Mouse (Mus musculus): Measurements from ENCODE around the gene Ccr1. TPM values are rescaled to one million over a fixed set of nuclear protein-coding genes. Genes with fewer than 3 reads are reported as not detected.

Ccr1 gene
- polyA plus RNA-seq, 1 experiment, result 0.06 TPM

GRCm38 (mm10) chr9:123940168-123940567 is 28.3 kb downstream of the Ccr1 start:
- TF ChIP-seq CTCF (IDR thresholded peaks at IDR 0.05; ENCODE audit: control insufficient read depth, insufficient read depth, insufficient replicate concordance, low read depth, low read length) (no peak), POLR2A (IDR thresholded peaks at IDR 0.05; ENCODE audit: control insufficient read depth, low read depth, low read length) (no peak)
- Histone ChIP-seq H3K4me3 (ENCODE audit: control insufficient read depth, low read depth, low read length) (no peak overlapping the region), H3K4me1 (ENCODE audit: control insufficient read depth, insufficient read depth, low read length) (no peaks in the 10 kb centered on the region), H3K27me3 (ENCODE audit: control insufficient read depth, insufficient read depth, low read length) (no peaks in the 10 kb centered on the region), H3K27ac (ENCODE audit: control insufficient read depth, insufficient read depth, low read depth, low read length) (no peak overlapping the region), H3K36me3 (ENCODE audit: control insufficient read depth, insufficient read depth, low read length) (no peaks in the 10 kb centered on the region)

- no peak overlapping the region for H3K4me3 ChIP-seq (ENCODE audit: control insufficient read depth, low read depth, low read length)
- no peaks in the 10 kb centered on the region for H3K4me1 ChIP-seq (ENCODE audit: control insufficient read depth, insufficient read depth, low read length)
- H3K36me3 ChIP-seq (ENCODE audit: control insufficient read depth, insufficient read depth, low read length), result no peaks in the 10 kb centered on the region
- no peaks in the 10 kb centered on the region for H3K27me3 ChIP-seq (ENCODE audit: control insufficient read depth, insufficient read depth, low read length)
- TF ChIP-seq CTCF (IDR thresholded peaks at IDR 0.05; ENCODE audit: control insufficient read depth, insufficient read depth, insufficient replicate concordance, low read depth, low read length), result no peak
- no peak overlapping the region for H3K27ac ChIP-seq (ENCODE audit: control insufficient read depth, insufficient read depth, low read depth, low read length)
These were observed 30.5 kb downstream of the Ccr1 start for GRCm38 (mm10) chr9:123937989-123938388.

- Histone ChIP-seq H3K4me1 (ENCODE audit: control insufficient read depth, insufficient read depth, low read length) (no peaks in the 10 kb centered on the region), H3K27me3 (ENCODE audit: control insufficient read depth, insufficient read depth, low read length) (no peaks in the 10 kb centered on the region), H3K4me3 (ENCODE audit: control insufficient read depth, low read depth, low read length) (no peak overlapping the region), H3K27ac (ENCODE audit: control insufficient read depth, insufficient read depth, low read depth, low read length) (no peak overlapping the region), H3K36me3 (ENCODE audit: control insufficient read depth, insufficient read depth, low read length) (no peaks in the 10 kb centered on the region)
- TF ChIP-seq CTCF (IDR thresholded peaks at IDR 0.05; ENCODE audit: control insufficient read depth, insufficient read depth, insufficient replicate concordance, low read depth, low read length), result no peak
- no peak for TF ChIP-seq POLR2A (IDR thresholded peaks at IDR 0.05; ENCODE audit: control insufficient read depth, low read depth, low read length)
These were observed 31.8 kb downstream of the Ccr1 start for GRCm38 (mm10) chr9:123936604-123937280.

- Histone ChIP-seq H3K4me1 (ENCODE audit: control insufficient read depth, insufficient read depth, low read length) (no peaks in the 10 kb centered on the region), H3K27ac (ENCODE audit: control insufficient read depth, insufficient read depth, low read depth, low read length) (no peak overlapping the region), H3K4me3 (ENCODE audit: control insufficient read depth, low read depth, low read length) (no peak overlapping the region), H3K27me3 (ENCODE audit: control insufficient read depth, insufficient read depth, low read length) (no peaks in the 10 kb centered on the region), H3K36me3 (ENCODE audit: control insufficient read depth, insufficient read depth, low read length) (no peaks in the 10 kb centered on the region)
- TF ChIP-seq CTCF (IDR thresholded peaks at IDR 0.05; ENCODE audit: control insufficient read depth, insufficient read depth, insufficient replicate concordance, low read depth, low read length), result no peak
These were observed 32.7 kb downstream of the Ccr1 start for GRCm38 (mm10) chr9:123935776-123936175.

- no peak for TF ChIP-seq POLR2A (IDR thresholded peaks at IDR 0.05; ENCODE audit: control insufficient read depth, low read depth, low read length)
- TF ChIP-seq CTCF (IDR thresholded peaks at IDR 0.05; ENCODE audit: control insufficient read depth, insufficient read depth, insufficient replicate concordance, low read depth, low read length), result no peak
- no peak overlapping the region for H3K4me3 ChIP-seq (ENCODE audit: control insufficient read depth, low read depth, low read length)
- no peak overlapping the region for H3K27ac ChIP-seq (ENCODE audit: control insufficient read depth, insufficient read depth, low read depth, low read length)
- H3K27me3 ChIP-seq (ENCODE audit: control insufficient read depth, insufficient read depth, low read length), result no peaks in the 10 kb centered on the region
- H3K4me1 ChIP-seq (ENCODE audit: control insufficient read depth, insufficient read depth, low read length), result no peaks in the 10 kb centered on the region
- H3K36me3 ChIP-seq (ENCODE audit: control insufficient read depth, insufficient read depth, low read length), result no peaks in the 10 kb centered on the region
These were observed 33.1 kb downstream of the Ccr1 start for GRCm38 (mm10) chr9:123935346-123935745.

GRCm38 (mm10) chr9:123933716-123934445 is 34.6 kb downstream of the Ccr1 start:
- no peaks in the 10 kb centered on the region for H3K36me3 ChIP-seq (ENCODE audit: control insufficient read depth, insufficient read depth, low read length)
- TF ChIP-seq CTCF (IDR thresholded peaks at IDR 0.05; ENCODE audit: control insufficient read depth, insufficient read depth, insufficient replicate concordance, low read depth, low read length), result no peak
- TF ChIP-seq POLR2A (IDR thresholded peaks at IDR 0.05; ENCODE audit: control insufficient read depth, low read depth, low read length), result no peak
- H3K4me3 ChIP-seq (ENCODE audit: control insufficient read depth, low read depth, low read length), result no peak overlapping the region
- H3K27ac ChIP-seq (ENCODE audit: control insufficient read depth, insufficient read depth, low read depth, low read length), result no peak overlapping the region
- H3K27me3 ChIP-seq (ENCODE audit: control insufficient read depth, insufficient read depth, low read length), result no peaks in the 10 kb centered on the region
- no peaks in the 10 kb centered on the region; the same call in 1 of the 2 replicates for H3K4me1 ChIP-seq (ENCODE audit: control insufficient read depth, insufficient read depth, low read length)

GRCm38 (mm10) chr9:123932911-123933675 is 35.4 kb downstream of the Ccr1 start:
- Histone ChIP-seq H3K4me3 (ENCODE audit: control insufficient read depth, low read depth, low read length) (no peak overlapping the region), H3K27me3 (ENCODE audit: control insufficient read depth, insufficient read depth, low read length) (no peaks in the 10 kb centered on the region), H3K36me3 (ENCODE audit: control insufficient read depth, insufficient read depth, low read length) (no peaks in the 10 kb centered on the region), H3K4me1 (ENCODE audit: control insufficient read depth, insufficient read depth, low read length) (no peaks in the 10 kb centered on the region; the same call in 1 of the 2 replicates), H3K27ac (ENCODE audit: control insufficient read depth, insufficient read depth, low read depth, low read length) (no peak overlapping the region)
- TF ChIP-seq CTCF (IDR thresholded peaks at IDR 0.05; ENCODE audit: control insufficient read depth, insufficient read depth, insufficient replicate concordance, low read depth, low read length), result no peak

All from testis, adult 2 months (tissue).